Mouse (Mus musculus) heart, embryonic 10.5 days (tissue): ENCODE data around the gene Olfr1484. TPM values are rescaled to one million over a fixed set of nuclear protein-coding genes. Genes with fewer than 3 reads are reported as not detected.
"Not testable (repeated sequence)": the region's sequence is repeated elsewhere in the genome, so short reads cannot be mapped to it uniquely, and the experiment has no call there.

Source experiments
- DNase-seq: peaks from one replicate; pipeline ENCODE4 v3.0.0-alpha.2; 2017; ENCODE audit warnings: low spot score
- H3K27ac ChIP-seq: fragments of 300-500 bp; sonication (generic); 2 replicates; pipeline ENCODE4 v1.5.1; 2016; ENCODE audit warnings: mild to moderate bottlenecking
- H3K27me3 ChIP-seq: fragments of 300-500 bp; sonication (generic); 2 replicates; pipeline ENCODE4 v1.6.1; 2016; ENCODE audit warnings: mild to moderate bottlenecking; ENCODE audit not compliant: poor library complexity, insufficient read depth, severe bottlenecking
- H3K36me3 ChIP-seq: fragments of 300-500 bp; sonication (generic); 2 replicates; pipeline ENCODE4 v1.6.1; 2016; ENCODE audit warnings: mild to moderate bottlenecking, moderate library complexity
- H3K4me1 ChIP-seq: fragments of 300-500 bp; sonication (generic); 2 replicates; pipeline ENCODE4 v1.6.1; 2016; ENCODE audit warnings: mild to moderate bottlenecking
- H3K4me3 ChIP-seq: fragments of 300-500 bp; sonication (generic); 2 replicates; pipeline ENCODE4 v1.5.1; 2016; ENCODE audit warnings: mild to moderate bottlenecking, moderate library complexity
- H3K9me3 ChIP-seq: fragments of 300-500 bp; sonication (generic); 2 replicates; pipeline ENCODE4 v1.6.1; 2016; ENCODE audit warnings: mild to moderate bottlenecking, moderate library complexity
- WGBS: fragments of 180-500 bp; shearing (Covaris S2); methylation state at CpG from one replicate; pipeline ENCODE4 v1.1.7; 2016; 5-methylcytosine and 5-hydroxymethylcytosine counted together
- microRNA-seq: library from miRNA; unstranded; fragments of <30 nt; microRNA quantifications from one replicate; pipeline ENCODE4, GENCODE M21; 2017
- polyA plus RNA-seq: library from polyadenylated mRNA; unstranded; fragments of >200 nt; fragmentation: Nextera tagmentation; extraction: Ambion mirVana; gene quantifications from 2 replicates; pipeline ENCODE4 v1.2.1, GENCODE M21; 2016

The Olfr1484 gene
- not detected in 2 replicates for polyA plus RNA-seq

GRCm38 (mm10) chr19:13583211-13583610 lies at the start of gene Olfr1484:
Gene Olfr1484 (plus strand): TSS chr19:13583511.
- WGBS = 85% methylated on average over 1 of the region's 1 CpGs
- H3K4me1 ChIP-seq = no peaks in the 10 kb centered on the region
- H3K36me3 ChIP-seq = no peaks in the 10 kb centered on the region
- H3K27me3 ChIP-seq = no peaks in the 10 kb centered on the region
- H3K9me3 ChIP-seq = no peaks in the 10 kb centered on the region
- no peak for DNase-seq
- no peak within 1 kb of the TSS for H3K4me3 ChIP-seq
- no peak within 1 kb of the TSS for H3K27ac ChIP-seq

GRCm38 (mm10) chr19:13617075-13617474 lies 33.8 kb downstream of the Olfr1484 start, which contains the start of gene Olfr1487:
Gene Olfr1487 (plus strand): TSS chr19:13617375.
- H3K4me3 ChIP-seq, DNase-seq, H3K4me1 ChIP-seq, H3K36me3 ChIP-seq, H3K27ac ChIP-seq, H3K27me3 ChIP-seq: not testable (repeated sequence)
- WGBS = 79% methylated on average over 2 of the region's 2 CpGs
- peaks cover 10% of the 10 kb centered on the region; the same call in 1 of the 2 replicates for H3K9me3 ChIP-seq

- H3K4me1 ChIP-seq = no peaks in the 10 kb centered on the region
- no peak within 1 kb of the TSS for H3K4me3 ChIP-seq
- H3K9me3 ChIP-seq = peaks cover under 1% of the 10 kb centered on the region; the same call in 1 of the 2 replicates
- H3K27me3 ChIP-seq = no peaks in the 10 kb centered on the region
- H3K27ac ChIP-seq = no peak within 1 kb of the TSS
- no peak for DNase-seq
- H3K36me3 ChIP-seq = no peaks in the 10 kb centered on the region
- WGBS = 78% methylated on average over 1 of the region's 1 CpGs
Observed at GRCm38 (mm10) chr19:13631321-13631720, 48.0 kb downstream of the Olfr1484 start, which contains the start of gene Olfr1489. Gene Olfr1489 (plus strand): TSS chr19:13631621.

Small RNA genes lying within 50 kb of the gene (microRNA-seq; reads per million reads assigned to microRNA genes)
- gene Gm22323 (not detected), gene Gm23931 (not detected)

Other genes with a start within 250 kb of the Olfr1484 start
- gene Olfr1466, start 244.6 kb upstream of the Olfr1484 start, polyA plus RNA-seq = not detected in 2 replicates
- not detected in 2 replicates for gene Olfr1467, start 221.3 kb upstream of the Olfr1484 start, polyA plus RNA-seq
- not detected in 2 replicates for gene Olfr1469, start 175.7 kb upstream of the Olfr1484 start, polyA plus RNA-seq
- gene Olfr1471, start 140.1 kb upstream of the Olfr1484 start, polyA plus RNA-seq = not detected in 2 replicates
- not detected in 2 replicates for gene Olfr1472, start 127.4 kb upstream of the Olfr1484 start, polyA plus RNA-seq
- not detected in 2 replicates for gene Olfr1474, start 113.9 kb upstream of the Olfr1484 start, polyA plus RNA-seq
- not detected in 2 replicates for gene Olfr1475, start 103.3 kb upstream of the Olfr1484 start, polyA plus RNA-seq
- gene Olfr1477, start 83.0 kb upstream of the Olfr1484 start, polyA plus RNA-seq = not detected in 2 replicates
- not detected in 2 replicates for gene Olfr1480, start 55.6 kb upstream of the Olfr1484 start, polyA plus RNA-seq
- gene Olfr1487, start 33.9 kb downstream of the Olfr1484 start, polyA plus RNA-seq = not detected in 2 replicates
- gene Olfr1489, start 48.1 kb downstream of the Olfr1484 start, polyA plus RNA-seq = not detected in 2 replicates
- gene Olfr1490, start 67.6 kb downstream of the Olfr1484 start, polyA plus RNA-seq = not detected in 2 replicates
- not detected in 2 replicates for gene Olfr1491, start 113.8 kb downstream of the Olfr1484 start, polyA plus RNA-seq
- gene Olfr1493-ps1, start 139.8 kb downstream of the Olfr1484 start, polyA plus RNA-seq = not detected in 2 replicates
- gene Olfr1494, start 156.2 kb downstream of the Olfr1484 start, polyA plus RNA-seq = not detected in 2 replicates
- not detected in 2 replicates for gene Olfr1495, start 181.1 kb downstream of the Olfr1484 start, polyA plus RNA-seq
- gene Olfr1496, start 194.4 kb downstream of the Olfr1484 start, polyA plus RNA-seq = not detected in 2 replicates
- not detected in 2 replicates for gene Olfr1497, start 214.7 kb downstream of the Olfr1484 start, polyA plus RNA-seq
- not detected in 2 replicates for gene Olfr1499, start 235.9 kb downstream of the Olfr1484 start, polyA plus RNA-seq
- gene Olfr1500, start 247.0 kb downstream of the Olfr1484 start, polyA plus RNA-seq = not detected in 2 replicates